Mouse (Mus musculus) kidney, adult 18-20 months (tissue): ENCODE measurements at regions not wholly inside any gene's neighbourhood (a gene's known extent, or its start where the extent isn't known, plus 50 kb on each side); places are given as distances from the start of the nearest gene placed in this dataset.
"Not testable (repeated sequence)": the region's sequence is repeated elsewhere in the genome, so short reads cannot be mapped to it uniquely, and the experiment has no call there.

Experiments used
- DNase-seq: peaks from one replicate; pipeline ENCODE4 v3.0.0; 2021

GRCm38 (mm10) chr2:78277699-78278098 lies 331.5 kb upstream of the Cwc22 start:
- DNase-seq, result no peak

- DNase-seq, result no peak
Measured at GRCm38 (mm10) chr2:78274122-78274521, 327.9 kb upstream of the Cwc22 start.

- no peak for DNase-seq
Measured at GRCm38 (mm10) chr2:78268705-78269104, 322.5 kb upstream of the Cwc22 start.

DNA sequence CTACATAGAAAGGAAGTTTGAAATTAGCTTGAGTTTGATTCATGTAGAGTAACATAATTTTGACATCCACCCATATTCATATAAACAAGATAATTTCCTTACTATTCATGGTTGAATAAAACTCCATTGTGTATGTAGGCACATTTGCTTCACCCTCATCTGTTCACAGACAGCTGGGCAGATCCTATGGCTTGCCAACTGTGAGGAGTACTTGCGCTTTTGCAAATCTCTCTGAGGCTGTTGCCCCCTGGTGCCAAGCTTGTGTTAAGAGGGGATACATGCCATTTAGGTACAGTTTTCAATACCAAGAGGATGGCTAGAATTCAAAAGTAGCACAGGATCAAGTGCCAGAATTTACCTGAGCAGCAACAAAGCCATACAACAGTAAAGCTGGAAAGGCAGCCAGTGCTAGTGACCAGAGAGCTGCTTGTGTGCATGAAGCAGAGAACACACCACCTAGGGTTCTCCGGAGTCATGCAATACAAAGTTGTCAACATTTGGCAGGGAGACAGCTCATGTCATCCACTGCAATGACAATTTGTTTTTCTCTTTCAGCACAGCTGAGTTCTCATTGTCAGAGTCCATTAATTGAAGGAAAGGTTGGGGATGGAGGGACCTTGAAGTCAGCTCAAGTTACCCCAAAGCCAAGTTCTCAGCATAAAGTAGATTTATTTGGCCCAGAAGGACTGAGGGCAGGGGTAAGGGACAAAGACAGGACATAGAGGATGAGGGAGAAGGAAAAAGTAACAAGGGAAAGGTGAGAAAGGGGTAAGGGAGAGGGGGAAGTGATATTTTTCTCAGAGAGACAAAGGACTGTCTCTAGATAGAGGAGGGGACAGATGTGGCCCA lies 321.6 kb upstream of the Cwc22 start:
- no peak for DNase-seq

GRCm38 (mm10) chr2:78253601-78254097 lies 307.5 kb upstream of the Cwc22 start:
- DNase-seq, result no peak

DNA sequence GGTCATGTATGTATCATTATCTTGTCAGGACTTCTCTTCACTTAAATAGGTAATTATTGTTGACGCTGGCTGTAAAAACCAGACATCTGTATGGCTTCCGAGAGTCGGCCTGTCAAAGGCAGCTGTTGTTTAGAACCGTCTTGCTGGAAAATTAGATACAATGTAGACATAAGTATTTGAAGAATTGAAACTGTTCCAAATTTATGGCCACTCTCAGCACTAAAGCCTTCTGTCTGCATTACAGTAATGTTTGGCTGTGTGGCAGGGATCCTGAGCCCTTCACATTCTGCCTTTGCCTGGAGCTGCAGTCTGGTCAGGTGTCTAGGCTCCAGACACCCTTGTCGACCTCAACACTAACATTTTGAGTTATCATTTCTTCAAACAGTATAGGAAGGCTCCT lies 300.2 kb upstream of the Cwc22 start:
- DNase-seq, result no peak

DNA sequence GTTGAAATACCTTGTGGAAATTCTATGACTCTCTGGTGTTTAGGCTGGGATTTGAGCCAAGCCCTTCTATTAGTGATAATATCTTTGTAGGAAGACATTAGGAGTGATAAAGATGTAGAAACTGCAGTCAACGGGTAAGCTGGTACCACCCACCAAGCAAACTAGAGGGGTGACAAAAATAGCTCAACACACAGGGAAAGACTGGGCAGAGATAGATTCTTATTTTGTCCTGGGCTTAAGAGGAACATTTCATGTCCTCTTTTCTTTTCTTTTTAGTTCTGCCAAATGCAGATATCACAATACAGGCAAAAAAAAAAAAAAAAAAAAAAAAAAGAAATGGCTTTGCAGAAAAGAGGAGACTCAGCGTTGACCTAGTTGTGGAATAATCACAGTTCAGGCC lies 294.1 kb upstream of the Cwc22 start:
- DNase-seq, result no peak

DNA sequence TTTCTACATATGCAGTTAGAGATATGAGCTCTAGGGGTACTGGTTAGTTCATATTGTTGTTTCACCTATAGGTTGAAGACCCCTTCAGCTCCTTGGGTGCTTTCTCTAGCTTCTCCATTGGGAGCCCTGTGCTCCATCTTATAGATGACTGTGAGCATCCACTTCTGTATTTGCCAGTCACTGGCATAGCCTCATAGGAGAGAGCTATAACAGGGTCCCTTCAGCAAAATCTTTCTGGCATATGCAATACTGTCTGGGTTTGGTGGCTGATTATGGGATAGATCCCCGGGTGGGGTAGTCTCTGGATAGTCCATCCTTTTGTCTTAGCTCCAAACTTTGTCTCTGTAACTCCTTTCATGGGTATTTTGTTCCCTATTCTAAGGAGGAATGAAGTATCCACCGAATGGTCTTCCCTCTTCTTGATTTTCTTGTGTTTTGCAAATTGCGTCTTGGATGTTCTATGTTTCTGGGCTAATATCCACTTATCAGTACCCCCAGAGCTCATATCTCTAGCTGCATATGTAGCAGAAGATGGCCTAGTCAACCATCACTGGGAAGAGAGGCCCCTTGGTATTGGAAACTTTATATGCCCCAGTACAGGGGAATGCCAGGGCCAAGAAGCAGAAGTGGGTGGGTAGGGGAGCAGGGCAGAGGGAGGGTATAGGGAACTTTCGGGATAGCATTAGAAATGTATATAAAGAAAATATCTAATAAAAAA lies 279.4 kb upstream of the Cwc22 start:
- not testable (repeated sequence) for DNase-seq

DNA sequence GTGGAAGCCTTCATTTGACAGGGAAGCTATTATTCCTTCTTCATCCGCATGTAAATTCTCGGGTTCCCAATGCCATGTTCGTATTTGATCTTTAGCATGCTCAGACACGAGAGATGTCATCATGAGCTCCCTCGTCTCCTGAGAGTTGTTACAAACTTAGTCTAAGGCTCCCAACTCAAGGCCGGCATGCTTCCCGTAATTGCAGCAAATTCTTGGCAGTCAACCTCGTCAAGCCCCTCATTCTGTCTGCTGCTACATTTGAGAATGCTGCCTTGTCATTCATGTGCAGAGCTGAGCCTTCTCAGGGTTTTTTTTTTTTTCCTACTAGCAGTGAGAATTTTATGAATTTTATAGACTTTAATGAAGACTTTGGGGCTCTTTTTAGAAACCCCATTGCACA lies 268.3 kb upstream of the Cwc22 start:
- DNase-seq, result no peak

DNA sequence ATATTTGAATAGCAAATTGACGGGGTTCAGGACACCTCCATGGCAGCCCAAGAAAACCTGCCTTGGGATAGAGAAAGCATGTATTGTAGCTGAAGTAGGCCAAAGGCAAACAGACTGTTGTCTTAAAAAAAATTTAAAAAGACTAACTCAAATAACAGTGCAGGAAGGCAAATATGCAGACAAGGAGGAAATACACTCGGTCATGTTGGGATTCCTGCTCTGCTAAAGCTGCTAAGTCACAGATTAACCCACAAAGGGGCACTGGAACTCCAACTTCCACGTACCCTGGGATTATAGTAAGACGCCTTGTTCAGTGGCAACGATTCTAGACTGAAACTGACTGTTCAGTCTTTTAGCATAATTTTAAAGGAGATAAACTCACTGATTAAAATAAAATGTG lies 258.9 kb upstream of the Cwc22 start:
- DNase-seq, result no peak

DNA sequence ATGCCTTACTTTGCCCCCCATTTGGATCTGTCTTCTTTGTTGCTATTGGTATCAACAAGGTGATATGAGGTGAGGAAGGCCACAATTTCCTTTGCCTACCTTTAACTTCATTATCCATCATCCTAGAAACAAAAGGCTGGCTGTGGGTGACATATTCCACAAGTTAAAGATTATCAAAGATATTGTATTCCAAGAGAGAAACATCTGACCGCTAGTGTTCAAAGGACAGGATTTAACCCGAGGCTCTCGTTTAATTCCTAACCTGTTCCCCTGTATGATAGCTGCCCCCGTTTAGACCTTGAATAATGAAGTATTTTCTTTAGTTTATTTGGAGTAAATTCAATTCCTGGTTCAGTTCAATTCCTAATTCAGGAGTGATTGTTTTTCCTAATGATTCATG lies 249.8 kb upstream of the Cwc22 start:
- no peak for DNase-seq

DNA sequence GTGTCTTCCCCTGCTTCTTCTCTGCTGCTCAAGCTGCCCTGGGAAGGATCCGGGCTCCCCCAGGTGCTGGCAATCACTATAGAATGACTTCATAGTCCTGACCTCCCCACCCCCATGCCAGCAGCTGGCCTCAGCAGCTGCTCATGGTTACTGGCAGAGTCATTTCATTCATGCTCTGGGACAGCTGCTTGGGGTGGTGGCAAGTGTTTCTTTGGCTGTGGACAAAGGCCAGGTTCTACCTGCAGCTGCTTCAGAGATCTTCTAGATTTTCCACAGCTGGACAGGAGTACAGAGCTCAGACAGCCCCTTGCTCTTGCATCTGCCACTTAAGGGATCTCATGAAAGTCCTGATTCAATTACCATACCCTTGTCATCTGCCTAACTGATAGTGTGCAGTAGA lies 243.4 kb upstream of the Cwc22 start:
- no peak for DNase-seq

GRCm38 (mm10) chr2:78184950-78185349 lies 238.8 kb upstream of the Cwc22 start:
- DNase-seq, result no peak

GRCm38 (mm10) chr2:78173784-78174183 lies 227.6 kb upstream of the Cwc22 start:
- DNase-seq, result no peak

- DNase-seq, result no peak
Measured at GRCm38 (mm10) chr2:78172819-78173218, 226.6 kb upstream of the Cwc22 start.

GRCm38 (mm10) chr2:78170162-78170747 lies 224.1 kb upstream of the Cwc22 start:
- DNase-seq, result no peak

GRCm38 (mm10) chr2:78165429-78165828 lies 219.3 kb upstream of the Cwc22 start:
- DNase-seq, result no peak

- no peak for DNase-seq
Measured at GRCm38 (mm10) chr2:78159877-78160485, 213.8 kb upstream of the Cwc22 start.

- no peak for DNase-seq
Measured at GRCm38 (mm10) chr2:78110335-78110734, 164.2 kb upstream of the Cwc22 start.

- no peak for DNase-seq
Measured at GRCm38 (mm10) chr2:78095536-78095935, 149.4 kb upstream of the Cwc22 start.

DNA sequence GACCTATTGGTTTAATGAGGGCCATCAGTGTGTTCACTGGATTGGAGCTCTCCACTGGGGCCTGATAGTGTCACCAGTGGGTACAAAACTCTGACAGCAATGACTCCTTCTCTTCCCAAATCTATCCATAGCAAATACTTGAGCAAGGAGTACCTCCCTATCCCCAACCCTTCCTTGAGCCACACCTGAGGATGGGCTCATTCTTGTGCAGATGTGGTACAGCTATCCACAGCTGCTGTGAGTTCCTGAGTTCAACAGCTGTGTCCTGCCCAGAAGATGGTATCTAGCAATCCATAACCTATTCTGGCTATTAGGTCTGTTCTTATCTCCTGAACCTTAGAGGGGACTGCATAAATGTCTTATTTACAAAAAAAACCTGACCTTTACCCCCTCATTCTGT lies 148.7 kb upstream of the Cwc22 start:
- DNase-seq, result no peak

DNA sequence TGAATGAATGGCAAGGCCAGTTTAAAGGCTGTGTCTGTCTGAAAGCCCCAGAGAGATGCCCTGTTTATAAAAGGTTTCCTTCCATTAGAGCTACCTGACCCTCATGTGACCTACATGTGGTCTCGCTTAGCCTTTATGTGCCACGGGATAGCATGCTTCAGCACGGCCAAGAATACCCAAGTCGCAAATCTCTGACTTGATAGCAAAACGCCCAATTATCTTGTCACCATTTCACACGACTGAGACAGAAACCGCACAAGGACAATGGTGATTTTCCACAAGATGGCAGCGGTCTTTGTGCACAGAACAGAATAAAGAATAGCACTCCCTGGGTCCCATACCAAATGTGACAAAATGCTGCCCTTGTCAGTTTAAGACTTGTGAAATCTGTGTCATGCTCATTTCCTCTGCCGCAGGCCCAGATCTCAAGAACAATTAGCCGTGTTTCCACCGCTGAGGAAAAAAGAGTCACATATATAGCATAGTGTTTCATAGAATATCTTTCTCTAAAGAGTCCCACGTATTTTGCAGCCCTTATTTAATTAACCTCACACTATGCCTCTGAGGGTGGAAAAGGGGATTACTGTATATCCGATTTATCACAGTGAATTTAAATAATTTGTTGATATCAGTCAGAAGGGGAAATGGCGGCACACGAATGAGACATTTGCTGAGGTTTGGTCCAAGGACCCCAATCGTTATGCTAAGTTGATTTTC lies 118.3 kb upstream of the Cwc22 start:
- DNase-seq, result no peak
